Mouse (Mus musculus) heart, adult 10 weeks (tissue): ENCODE data around the gene Tex11. TPM values are rescaled to one million over a fixed set of nuclear protein-coding genes. Genes with fewer than 3 reads are reported as not detected.

Source experiments
- polyA plus RNA-seq: library from polyadenylated mRNA; stranded (reverse); fragments of 350-450 nt; fragmentation: Illumina TruSeq; extraction: RNeasy Lipid Tissue Mini Kit (QIAGEN cat#74804); gene quantifications from one replicate; pipeline ENCODE4 v1.2.3, GENCODE M21; 2014; ENCODE audit warnings: low read depth, low replicate concordance

Gene Tex11
- polyA plus RNA-seq: not detected

GRCm38 (mm10) chrX:101059541-101059940, at the start of gene Tex11:
TSS of gene Tex11 (minus strand) at chrX:101059667.

GRCm38 (mm10) chrX:101085920-101086319, 26.5 kb upstream of the Tex11 start, which contains the start of gene Slc7a3:
TSS of gene Slc7a3 (minus strand) at chrX:101086020.

Other genes with a start within 250 kb of the Tex11 start
- gene Slc7a3, start 26.4 kb upstream of the Tex11 start, polyA plus RNA-seq: not detected
- gene Snx12, start 162.9 kb upstream of the Tex11 start, polyA plus RNA-seq: 22.7 TPM
- 54.5 TPM for gene Foxo4, start 194.9 kb upstream of the Tex11 start, polyA plus RNA-seq
- gene Gm614, start 204.3 kb upstream of the Tex11 start, polyA plus RNA-seq: not detected
- 13.6 TPM for gene Il2rg, start 208.6 kb upstream of the Tex11 start, polyA plus RNA-seq
- not detected for gene Gm20489, start 209.4 kb upstream of the Tex11 start, polyA plus RNA-seq
- 33.3 TPM for gene Med12, start 214.4 kb upstream of the Tex11 start, polyA plus RNA-seq
- 0.39 TPM for gene Nlgn3, start 239.5 kb upstream of the Tex11 start, polyA plus RNA-seq